Mouse (Mus musculus): ENCODE data around the gene Phlpp2. TPM values are rescaled to one million over a fixed set of nuclear protein-coding genes. Genes with fewer than 3 reads are reported as not detected.

Phlpp2 gene
- polyA plus RNA-seq (2015; fragmentation: Nextera tagmentation; extraction: Ambion mirVana) = 3.2 and 3.7 TPM in 2 replicates

DNA sequence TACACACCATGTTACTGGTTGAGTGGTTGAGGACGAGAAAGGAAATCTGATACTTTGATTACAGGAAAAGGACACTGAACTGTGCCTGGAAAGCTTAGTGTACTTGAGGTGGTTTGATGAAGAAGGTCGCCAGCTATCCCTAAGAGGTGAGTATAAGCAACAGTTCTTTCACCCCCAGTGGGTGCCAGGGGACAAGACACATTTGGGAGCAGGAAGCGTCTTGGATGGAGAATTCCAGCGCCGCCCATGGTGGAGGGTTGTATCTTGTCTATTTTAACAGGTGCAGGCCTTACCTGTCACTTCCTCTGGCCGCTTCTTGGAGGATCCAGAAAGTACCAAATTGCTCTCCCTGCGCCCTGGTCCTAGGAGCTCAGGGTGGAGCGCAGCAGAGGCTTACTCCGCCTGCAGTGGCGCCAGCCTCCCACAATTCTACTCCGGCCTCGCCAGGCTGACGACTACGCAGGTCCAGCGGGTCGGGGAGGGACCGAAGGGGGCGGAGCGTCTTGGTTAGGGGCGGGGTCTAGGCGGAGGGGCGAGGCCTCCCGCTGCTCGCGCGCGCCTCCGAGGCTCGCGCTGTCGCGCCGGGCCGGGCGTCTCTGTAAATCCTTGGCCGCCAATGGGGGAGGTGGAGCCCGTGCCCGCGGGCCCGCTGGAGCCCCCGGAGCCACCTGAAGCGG is at the start of gene Phlpp2:
Gene Phlpp2, plus strand, starts transcription at position 540 of the 677 bp plus-strand sequence.
- H3K4me1 ChIP-seq (replicated peaks) = peaks cover 72% of the 10 kb centered on the region
- H3K27me3 ChIP-seq = no peaks in the 10 kb centered on the region
- WGBS (ENCODE audit: insufficient replicate concordance) = under 1% methylated on average over 42 of the region's 42 CpGs
- H3K9me3 ChIP-seq (replicated peaks) = no peaks in the 10 kb centered on the region
- H3K36me3 ChIP-seq (replicated peaks) = peaks cover 16% of the 10 kb centered on the region
- peak within 1 kb of the TSS; percentile 98 for H3K27ac ChIP-seq (replicated peaks)
- H3K9ac ChIP-seq = peak within 1 kb of the TSS; percentile 100
- ATAC-seq (ENCODE audit: insufficient read depth) = peak; percentile 86
- peak within 1 kb of the TSS; percentile 100 for H3K4me3 ChIP-seq (replicated peaks)
- H3K4me2 ChIP-seq = peak within 1 kb of the TSS; percentile 88

DNA sequence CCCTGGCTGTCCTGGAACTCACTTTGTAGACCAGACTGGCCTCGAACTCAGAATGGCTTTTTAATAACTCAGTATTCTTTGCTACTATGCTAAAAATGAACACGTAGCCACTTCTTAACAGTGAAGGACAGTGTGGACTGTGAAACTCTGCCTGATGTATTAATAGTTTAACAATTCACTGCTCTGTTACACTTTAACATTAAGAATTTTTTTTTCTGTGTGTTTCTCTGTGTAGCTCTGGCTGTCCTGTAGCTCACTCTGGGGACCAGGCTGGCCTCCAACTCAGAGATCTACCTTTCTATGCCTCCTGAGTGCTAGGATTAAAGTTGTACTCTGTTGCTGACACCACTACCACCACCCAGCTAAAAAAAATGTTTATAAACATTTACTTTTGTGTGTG is 44.8 kb upstream of the Phlpp2 start:
- H3K4me3 ChIP-seq (replicated peaks) = no peak overlapping the region
- H3K9ac ChIP-seq = no peak overlapping the region
- H3K36me3 ChIP-seq (replicated peaks) = peaks cover 18% of the 10 kb centered on the region
- no peaks in the 10 kb centered on the region for H3K9me3 ChIP-seq (replicated peaks)
- H3K27ac ChIP-seq (replicated peaks) = no peak overlapping the region
- no peak for ATAC-seq (ENCODE audit: insufficient read depth)
- H3K4me1 ChIP-seq (replicated peaks) = peaks cover 6% of the 10 kb centered on the region; the same call in 1 of the 2 replicates
- WGBS (ENCODE audit: insufficient replicate concordance) = 82% methylated on average over 2 of the region's 2 CpGs
- H3K4me2 ChIP-seq = no peak overlapping the region
- no peaks in the 10 kb centered on the region for H3K27me3 ChIP-seq

DNA sequence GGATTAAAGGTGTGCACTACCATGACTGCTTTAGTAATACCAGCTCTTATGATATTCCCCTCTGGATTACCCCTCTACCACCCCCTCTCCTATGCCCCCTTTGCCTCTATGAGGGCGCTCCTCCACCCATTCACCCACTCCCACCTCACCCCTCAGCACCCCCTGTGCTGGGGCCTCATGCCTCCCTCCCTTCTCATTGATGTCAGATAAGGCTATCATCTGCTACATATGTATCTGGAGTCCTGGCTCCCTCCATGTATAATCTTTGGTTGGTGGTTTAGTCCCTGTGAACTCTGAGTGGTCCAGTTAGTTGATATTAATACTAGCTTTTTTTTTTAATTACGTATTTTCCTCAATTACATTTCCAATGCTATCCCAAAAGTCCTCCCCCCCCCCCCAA is 28.5 kb upstream of the Phlpp2 start:
- peaks cover 47% of the 10 kb centered on the region for H3K36me3 ChIP-seq (replicated peaks)

DNA sequence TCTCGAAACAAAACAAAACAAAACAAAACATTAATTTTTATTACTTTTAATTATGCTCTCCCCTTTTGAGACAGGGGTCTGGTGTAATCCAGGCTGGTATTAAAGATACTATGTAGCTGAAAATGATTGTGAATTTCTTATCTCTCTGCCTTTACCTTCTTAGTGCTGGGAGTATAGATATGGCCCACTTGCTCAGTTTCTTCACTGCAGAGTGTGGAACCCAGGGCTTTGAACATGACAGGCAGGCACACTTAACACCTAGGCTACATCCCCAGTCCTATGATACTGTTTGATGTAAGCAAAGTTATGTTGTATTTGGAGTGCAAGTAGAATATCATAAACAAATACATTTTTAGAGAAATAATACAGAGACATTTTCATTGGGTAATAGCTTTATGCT is 25.9 kb upstream of the Phlpp2 start:
- peaks cover 68% of the 10 kb centered on the region for H3K36me3 ChIP-seq (replicated peaks)
- peak; percentile 54; the same call in 1 of the 2 replicates for ATAC-seq (ENCODE audit: insufficient read depth)
- WGBS (ENCODE audit: insufficient replicate concordance) = 81% methylated on average over 1 of the region's 1 CpGs
- H3K4me1 ChIP-seq (replicated peaks) = peaks cover 11% of the 10 kb centered on the region
- H3K27me3 ChIP-seq = no peaks in the 10 kb centered on the region
- no peak overlapping the region for H3K27ac ChIP-seq (replicated peaks)
- no peak overlapping the region for H3K9ac ChIP-seq
- no peaks in the 10 kb centered on the region for H3K9me3 ChIP-seq (replicated peaks)
- no peak overlapping the region for H3K4me3 ChIP-seq (replicated peaks)
- H3K4me2 ChIP-seq = no peak overlapping the region

More for the DNA sequence above, 28.5 kb upstream of the Phlpp2 start:
- H3K27ac ChIP-seq (replicated peaks) = no peak overlapping the region
- ATAC-seq (ENCODE audit: insufficient read depth) = peak; percentile 57; the same call in 1 of the 2 replicates
- WGBS (ENCODE audit: insufficient replicate concordance) = 45% methylated on average over 2 of the region's 2 CpGs
- no peaks in the 10 kb centered on the region for H3K9me3 ChIP-seq (replicated peaks)
- no peak overlapping the region for H3K9ac ChIP-seq
- H3K4me1 ChIP-seq (replicated peaks) = peaks cover 8% of the 10 kb centered on the region
- no peak overlapping the region for H3K4me2 ChIP-seq
- H3K27me3 ChIP-seq = no peaks in the 10 kb centered on the region
- no peak overlapping the region for H3K4me3 ChIP-seq (replicated peaks)

DNA sequence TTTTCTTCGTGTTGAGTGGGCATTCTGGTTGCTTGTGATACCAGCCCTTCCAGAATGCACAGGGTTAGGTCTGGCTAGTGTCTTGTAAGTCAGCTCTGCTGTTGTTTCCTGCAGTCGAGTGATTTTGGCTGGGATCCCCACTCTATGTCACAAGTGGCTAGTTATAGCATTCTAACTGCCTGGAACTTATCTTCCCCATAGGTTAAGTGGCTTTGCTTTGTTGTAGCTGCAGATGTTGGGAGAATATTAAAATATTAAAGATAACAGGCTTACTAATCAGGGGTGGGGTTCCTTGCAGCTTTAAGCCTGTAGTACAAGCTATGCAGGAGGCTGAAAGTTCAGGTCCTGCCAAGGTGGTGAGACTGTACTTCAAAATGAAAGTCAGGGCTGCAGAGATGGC is 20.5 kb upstream of the Phlpp2 start:
- H3K27ac ChIP-seq (replicated peaks) = peak overlapping the region; percentile 33; the same call in 1 of the 2 replicates
- H3K36me3 ChIP-seq (replicated peaks) = peaks cover 87% of the 10 kb centered on the region
- no peak overlapping the region for H3K9ac ChIP-seq
- H3K4me3 ChIP-seq (replicated peaks) = no peak overlapping the region
- H3K4me2 ChIP-seq = no peak overlapping the region
- WGBS (ENCODE audit: insufficient replicate concordance) = 25% methylated on average over 2 of the region's 2 CpGs
- no peaks in the 10 kb centered on the region for H3K9me3 ChIP-seq (replicated peaks)
- H3K4me1 ChIP-seq (replicated peaks) = peaks cover 15% of the 10 kb centered on the region
- peak; percentile 64 for ATAC-seq (ENCODE audit: insufficient read depth)
- H3K27me3 ChIP-seq = no peaks in the 10 kb centered on the region

DNA sequence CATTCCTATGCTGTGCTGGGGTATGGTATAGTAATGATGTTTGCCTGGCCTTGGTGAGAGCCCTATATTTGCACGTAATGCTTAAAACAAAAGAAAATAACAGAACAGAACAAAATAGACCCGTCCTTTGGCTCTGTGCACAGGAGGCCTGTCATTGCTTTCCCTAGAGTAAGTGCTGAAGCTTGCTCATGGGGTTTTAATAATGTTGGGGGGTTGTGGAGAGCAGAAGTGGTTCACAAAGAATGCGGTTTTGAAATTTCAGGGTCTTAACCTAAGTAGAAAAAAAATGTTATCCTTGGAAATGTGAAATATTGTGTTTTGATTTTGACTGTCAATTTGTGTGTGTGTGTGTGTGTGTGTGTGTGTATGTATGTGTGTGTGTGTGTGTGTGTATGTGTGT is 19.4 kb upstream of the Phlpp2 start:
- H3K27ac ChIP-seq (replicated peaks) = no peak overlapping the region
- no peaks in the 10 kb centered on the region for H3K27me3 ChIP-seq
- no peak overlapping the region for H3K4me3 ChIP-seq (replicated peaks)
- WGBS (ENCODE audit: insufficient replicate concordance) = 84% methylated on average over 3 of the region's 3 CpGs
- no peaks in the 10 kb centered on the region for H3K9me3 ChIP-seq (replicated peaks)
- peaks cover 86% of the 10 kb centered on the region for H3K36me3 ChIP-seq (replicated peaks)
- peaks cover 15% of the 10 kb centered on the region for H3K4me1 ChIP-seq (replicated peaks)
- H3K4me2 ChIP-seq = no peak overlapping the region
- no peak overlapping the region for H3K9ac ChIP-seq
- no peak for ATAC-seq (ENCODE audit: insufficient read depth)

DNA sequence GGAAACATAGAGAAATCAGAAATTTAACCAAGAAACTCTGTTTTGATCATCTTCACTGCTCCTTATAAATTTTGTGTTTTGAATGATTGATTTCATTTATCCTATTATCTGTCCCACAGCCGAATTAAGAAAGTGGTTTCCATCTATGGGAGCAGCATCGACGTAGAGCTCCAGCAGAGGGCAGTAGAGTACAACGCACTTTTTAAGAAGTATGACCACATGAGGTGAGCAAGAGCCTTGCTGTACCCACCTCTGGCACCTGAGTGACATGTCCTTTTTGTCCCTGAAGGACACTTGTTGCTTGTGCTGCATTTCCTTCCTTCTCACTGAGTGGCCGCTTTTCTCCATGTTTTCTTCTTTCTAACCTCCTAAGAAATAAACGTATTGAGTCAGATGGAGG is 14.9 kb upstream of the Phlpp2 start:
- 31% methylated on average over 6 of the region's 6 CpGs for WGBS (ENCODE audit: insufficient replicate concordance)
- H3K4me2 ChIP-seq = no peak overlapping the region
- H3K4me3 ChIP-seq (replicated peaks) = no peak overlapping the region
- H3K27me3 ChIP-seq = no peaks in the 10 kb centered on the region
- H3K27ac ChIP-seq (replicated peaks) = no peak overlapping the region
- peaks cover 3% of the 10 kb centered on the region for H3K4me1 ChIP-seq (replicated peaks)
- ATAC-seq (ENCODE audit: insufficient read depth) = peak; percentile 65; the same call in 1 of the 2 replicates
- H3K9me3 ChIP-seq (replicated peaks) = no peaks in the 10 kb centered on the region
- H3K9ac ChIP-seq = no peak overlapping the region
- H3K36me3 ChIP-seq (replicated peaks) = peaks cover 82% of the 10 kb centered on the region

DNA sequence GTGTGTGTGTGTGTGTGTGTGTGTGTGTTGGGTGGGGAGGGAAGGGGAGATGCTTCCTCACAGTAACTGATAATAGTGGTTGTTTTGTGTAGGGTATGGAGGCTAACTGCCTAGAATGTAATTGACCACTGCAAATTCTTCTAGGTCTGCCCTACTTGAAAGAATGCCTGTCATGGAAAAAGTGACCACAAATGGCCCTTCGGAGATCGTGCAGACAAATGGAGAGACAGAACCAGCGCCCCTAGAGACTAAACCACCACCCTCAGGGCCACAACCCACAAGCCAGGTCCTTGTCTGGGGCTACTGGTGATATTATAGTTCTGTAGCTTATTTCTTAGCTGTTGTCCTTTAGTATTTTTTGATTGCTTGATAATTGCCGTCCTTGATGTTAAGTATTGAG is 13.8 kb upstream of the Phlpp2 start:
- H3K27ac ChIP-seq (replicated peaks) = no peak overlapping the region; the same call in 1 of the 2 replicates
- no peak overlapping the region for H3K4me3 ChIP-seq (replicated peaks)
- H3K4me2 ChIP-seq = no peak overlapping the region
- no peaks in the 10 kb centered on the region for H3K9me3 ChIP-seq (replicated peaks)
- H3K9ac ChIP-seq = no peak overlapping the region
- ATAC-seq (ENCODE audit: insufficient read depth) = no peak
- H3K36me3 ChIP-seq (replicated peaks) = peaks cover 82% of the 10 kb centered on the region
- no peaks in the 10 kb centered on the region for H3K27me3 ChIP-seq
- no peaks in the 10 kb centered on the region; the same call in 1 of the 2 replicates for H3K4me1 ChIP-seq (replicated peaks)
- WGBS (ENCODE audit: insufficient replicate concordance) = 73% methylated on average over 4 of the region's 4 CpGs

DNA sequence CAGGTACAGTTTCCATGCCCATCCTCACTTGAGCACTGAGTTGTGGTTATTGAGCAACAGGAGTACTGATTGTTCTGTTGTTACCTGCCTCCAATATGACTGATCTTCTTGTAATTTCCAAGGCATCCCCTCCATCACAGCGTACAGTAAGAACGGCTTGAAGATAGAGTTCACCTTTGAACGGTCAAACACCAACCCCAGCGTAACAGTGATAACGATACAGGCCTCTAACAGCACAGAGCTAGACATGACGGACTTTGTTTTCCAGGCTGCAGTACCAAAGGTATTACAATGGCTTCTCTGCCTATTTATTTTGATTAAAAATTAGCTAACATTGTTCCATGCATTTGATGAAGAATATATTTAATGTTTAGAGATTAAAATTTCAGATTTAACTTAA is 12.9 kb upstream of the Phlpp2 start:
- Histone ChIP-seq H3K27me3 (no peaks in the 10 kb centered on the region), H3K9ac (no peak overlapping the region), H3K4me2 (no peak overlapping the region), H3K36me3 (replicated peaks) (peaks cover 82% of the 10 kb centered on the region), H3K27ac (replicated peaks) (no peak overlapping the region), H3K9me3 (replicated peaks) (no peaks in the 10 kb centered on the region), H3K4me3 (replicated peaks) (no peak overlapping the region), H3K4me1 (replicated peaks) (no peaks in the 10 kb centered on the region; the same call in 1 of the 2 replicates)
- 85% methylated on average over 6 of the region's 6 CpGs for WGBS (ENCODE audit: insufficient replicate concordance)
- ATAC-seq (ENCODE audit: insufficient read depth) = no peak

DNA sequence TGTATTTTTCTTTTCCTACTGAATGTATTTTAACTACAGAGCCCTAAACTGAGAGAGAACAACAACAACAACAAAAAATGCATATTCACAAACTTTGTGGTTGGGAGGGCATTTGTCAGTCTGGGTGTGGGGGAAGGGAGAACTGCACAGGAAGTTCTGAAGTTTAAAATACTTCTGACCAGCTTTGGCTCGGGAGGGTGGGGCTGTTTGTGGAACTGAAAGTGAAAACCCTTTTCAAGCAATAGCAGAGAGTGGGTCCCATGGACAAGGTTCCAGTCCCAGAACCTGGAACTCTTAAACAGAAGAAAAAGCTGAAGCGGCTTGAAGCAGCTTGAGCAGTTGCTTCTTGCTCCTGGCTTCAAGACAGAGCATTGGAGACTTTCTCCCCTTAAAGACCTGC is 4.9 kb upstream of the Phlpp2 start:
- H3K36me3 ChIP-seq (replicated peaks) = peaks cover 40% of the 10 kb centered on the region
- peak overlapping the region; percentile 30; the same call in 1 of the 2 replicates for H3K9ac ChIP-seq
- H3K4me3 ChIP-seq (replicated peaks) = peak overlapping the region; percentile 17
- H3K4me2 ChIP-seq = peak overlapping the region; percentile 88
- 29% methylated on average over 2 of the region's 2 CpGs for WGBS (ENCODE audit: insufficient replicate concordance)
- H3K4me1 ChIP-seq (replicated peaks) = peaks cover 62% of the 10 kb centered on the region
- H3K27me3 ChIP-seq = no peaks in the 10 kb centered on the region
- no peak for ATAC-seq (ENCODE audit: insufficient read depth)
- H3K9me3 ChIP-seq (replicated peaks) = no peaks in the 10 kb centered on the region
- peak overlapping the region; percentile 98 for H3K27ac ChIP-seq (replicated peaks)

DNA sequence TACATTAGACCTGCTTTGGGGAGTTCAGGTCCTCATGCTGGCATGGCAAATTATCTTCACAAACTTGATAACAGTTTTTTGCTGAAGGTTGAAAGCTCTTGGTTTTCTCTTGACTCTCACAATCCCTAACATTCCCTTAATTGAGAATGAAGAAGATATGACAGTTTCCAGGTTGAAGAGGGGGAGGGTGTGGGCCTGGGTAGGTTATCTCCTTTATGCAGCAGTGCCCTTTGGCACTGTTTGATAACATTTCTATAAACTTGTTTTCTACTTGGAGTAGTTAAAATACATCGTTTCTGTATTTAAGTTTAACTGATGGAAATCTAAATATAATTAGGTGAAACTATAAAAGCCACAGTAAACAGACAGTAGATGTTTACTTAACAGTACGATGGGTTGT is 3.5 kb upstream of the Phlpp2 start:
- 29% methylated on average over 2 of the region's 2 CpGs for WGBS (ENCODE audit: insufficient replicate concordance)
- peak; percentile 71 for ATAC-seq (ENCODE audit: insufficient read depth)
- Histone ChIP-seq H3K27me3 (no peaks in the 10 kb centered on the region), H3K9me3 (replicated peaks) (no peaks in the 10 kb centered on the region), H3K4me2 (peak overlapping the region; percentile 88), H3K4me3 (replicated peaks) (peak overlapping the region; percentile 100), H3K4me1 (replicated peaks) (peaks cover 62% of the 10 kb centered on the region), H3K27ac (replicated peaks) (peak overlapping the region; percentile 98), H3K9ac (peak overlapping the region; percentile 50), H3K36me3 (replicated peaks) (peaks cover 32% of the 10 kb centered on the region)
